In the genomic region with DNA sequence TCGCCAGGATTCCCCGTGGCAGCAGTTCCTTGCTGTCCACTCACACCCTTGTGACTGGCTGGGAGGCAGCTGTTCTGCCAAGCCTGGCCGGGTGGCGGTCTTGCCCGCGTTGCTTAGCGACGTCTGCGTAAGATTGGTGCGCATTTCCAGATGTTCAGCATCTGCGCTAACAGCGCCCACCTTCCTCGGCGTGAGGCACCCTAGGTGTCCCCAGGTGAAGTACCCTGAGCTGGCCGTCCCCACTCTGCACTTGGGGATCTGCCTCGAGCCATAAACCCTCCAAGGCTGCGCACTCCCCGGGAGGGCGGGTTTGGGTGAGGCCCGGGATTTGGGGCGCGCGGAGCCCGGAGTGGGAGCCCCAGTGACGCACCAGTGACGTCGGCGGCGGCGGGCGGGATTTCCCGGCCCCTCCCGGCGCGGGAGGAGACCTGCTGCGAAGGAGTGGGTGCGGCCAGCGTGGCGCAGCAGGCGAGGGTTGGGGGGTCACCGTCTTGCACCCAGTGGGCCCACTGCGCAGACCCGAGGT, we compare ENCODE assay signal across 8 mouse cellular contexts. TPM values are rescaled to one million over a fixed set of nuclear protein-coding genes. Genes with fewer than 3 reads are reported as not detected.
DNase-seq lines count a peak whose midpoint lies in the region; ATAC-seq lines count a peak whose summit lies in the region.

A gene (plus strand): TSS at position 166 of the 526 bp plus-strand sequence.

- 0 out of 2 replicates have a peak, but pooled peaks cover 4% of the 10 kb centered on the region for H3K27me3 ChIP-seq in hindbrain, embryonic 16.5 days (replicated peaks; ENCODE audit: control insufficient read depth, insufficient read depth, low read length)

- no peaks in the 10 kb centered on the region for H3K9me3 ChIP-seq in hindbrain, embryonic 16.5 days (ENCODE audit: control insufficient read depth, low read length)

- H3K4me1 ChIP-seq in hindbrain, embryonic 16.5 days (ENCODE audit: control insufficient read depth, insufficient read depth, low read depth, low read length), result peaks cover 14% of the 10 kb centered on the region

- H3K4me3 ChIP-seq in hindbrain, embryonic 16.5 days (ENCODE audit: low read length), result peak within 1 kb of the TSS; percentile 66
- peak within 1 kb of the TSS; percentile 5; the same call in 1 of the 2 replicates for H3K4me3 ChIP-seq in macrophage (ENCODE audit: inconsistent target)

- DNase-seq in R1 (ENCODE audit: low read depth, low spot score), result peak; percentile 57
- DNase-seq in cerebellum, postnatal 10 days, result peak; percentile 47 to 62
- DNase-seq in frontal cortex, postnatal 14 days (ENCODE audit: low spot score in 2 of 2), result peak; percentile 67 to 72
- DNase-seq in left cerebral cortex, postnatal 10 days (ENCODE audit: extremely low spot score in 1 of 2, low spot score in 2 of 2), result peak; percentile 69 to 86
- peak; percentile 84 for DNase-seq in right cerebral cortex, adult 18-20 months

- no peaks in the 10 kb centered on the region for H3K36me3 ChIP-seq in hindbrain, embryonic 16.5 days (ENCODE audit: control insufficient read depth, insufficient read depth, low read length)
- peaks cover 3% of the 10 kb centered on the region; the same call in 1 of the 2 replicates for H3K36me3 ChIP-seq in macrophage (ENCODE audit: inconsistent target)

- H3K27ac ChIP-seq in hindbrain, embryonic 16.5 days (ENCODE audit: low read depth, low read length), result peak within 1 kb of the TSS; percentile 78
- no peak within 1 kb of the TSS for H3K27ac ChIP-seq in macrophage

- peak within 1 kb of the TSS; percentile 85 for H3K4me2 ChIP-seq in hindbrain, embryonic 16.5 days (ENCODE audit: low read length)

- H3K9ac ChIP-seq in hindbrain, embryonic 16.5 days (ENCODE audit: low read depth, low read length), result peak within 1 kb of the TSS; percentile 77

- intact Hi-C loops in left cerebral cortex, postnatal 10 days (cut with DNase I), result no loop called here

- WGBS in hindbrain, embryonic 16.5 days, result under 1% methylated on average over 40 of the region's 43 CpGs
- 2% methylated on average over 42 of the region's 43 CpGs for WGBS in macrophage (ENCODE audit: missing documents)

- ATAC-seq in hindbrain, embryonic 16.5 days, result peak; percentile 88
- no peak for ATAC-seq in erythroid progenitor cell, adult 5-6 weeks (replicated peaks; ENCODE audit: low FRiP score, poor library complexity, severe bottlenecking)

- no peaks in the 10 kb centered on the region for H3K79me2 ChIP-seq in macrophage (ENCODE audit: inconsistent target)

RNA-seq across cellular contexts. Expression of the gene that starts here (rescaled TPM):
- 105 and 106 TPM in 2 replicates for polyA plus RNA-seq in hindbrain, embryonic 16.5 days (2015; fragmentation: Nextera tagmentation; extraction: Ambion mirVana)
- 100 to 1,000 TPM; 143 to 150 TPM for total RNA-seq in left cerebral cortex, postnatal 10 days (2021)
- 10 to 100 TPM in 1 of 26 experiments, 1 to 10 TPM in 9, under 1 TPM in 8, not detected in 8; 0.25 to 18.7 (median 1.5) TPM for total RNA-seq in macrophage (2018; cell fraction: chromatin; rRNA removed)
- 10 to 100 TPM in 2 of 26 experiments, 1 to 10 TPM in 14, under 1 TPM in 10; 0.08 to 12.5 (median 1.5) TPM for total RNA-seq in macrophage (2018; cell fraction: cytosol; rRNA removed)
- total RNA-seq in macrophage (2018; cell fraction: nucleus; rRNA removed), result 10 to 100 TPM in 1 of 26 experiments, 1 to 10 TPM in 13, under 1 TPM in 7, not detected in 5; 0.27 to 10.6 (median 1.6) TPM
- polyA plus RNA-seq in macrophage (2018), result 0.95 to 2.3 TPM (median 1.5 TPM) in 3 replicates
- total RNA-seq in erythroid progenitor cell, adult 5-6 weeks (2015; ENCODE audit: low replicate concordance), result not detected in 2 replicates
- total RNA-seq in erythroid progenitor cell, adult 5-6 weeks (2017; ENCODE audit: low replicate concordance), result not detected in 2 replicates

Comparison
In these comparisons a context has a peak if more than half of its experiments do, and no peak if none do; other contexts are left out.
1. RNA of the gene that starts here (total RNA-seq): 143 to 150 TPM in left cerebral cortex, postnatal 10 days; not detected in erythroid progenitor cell, adult 5-6 weeks; every median in the first group is over 100 times any median in the second.
2. RNA of the gene that starts here (polyA plus RNA-seq): 105 to 106 TPM in hindbrain, embryonic 16.5 days; 0.95 to 2.3 TPM in macrophage; every median in the first group is over 10 times any median in the second.
3. Peak in every context shown above with its lines, with median percentiles within 50 percentile points of each other: DNase-seq.